Mouse (Mus musculus): ENCODE results near the gene Lrrc36. TPM values are rescaled to one million over a fixed set of nuclear protein-coding genes. Genes with fewer than 3 reads are reported as not detected.

Lrrc36 gene
- not detected for polyA plus RNA-seq (2017; shearing (Covaris generic))

GRCm38 (mm10) chr8:105413391-105413790 lies at the start of gene Lrrc36, which contains the start of gene Kctd19:
Gene Lrrc36, plus strand, starts transcription at chr8:105413571.
Gene Kctd19, minus strand, starts transcription at chr8:105413502.

GRCm38 (mm10) chr8:105373032-105373431 lies 40.3 kb upstream of the Lrrc36 start, which contains the start of gene Plekhg4:
Gene Plekhg4, plus strand, starts transcription at chr8:105373274.

DNA sequence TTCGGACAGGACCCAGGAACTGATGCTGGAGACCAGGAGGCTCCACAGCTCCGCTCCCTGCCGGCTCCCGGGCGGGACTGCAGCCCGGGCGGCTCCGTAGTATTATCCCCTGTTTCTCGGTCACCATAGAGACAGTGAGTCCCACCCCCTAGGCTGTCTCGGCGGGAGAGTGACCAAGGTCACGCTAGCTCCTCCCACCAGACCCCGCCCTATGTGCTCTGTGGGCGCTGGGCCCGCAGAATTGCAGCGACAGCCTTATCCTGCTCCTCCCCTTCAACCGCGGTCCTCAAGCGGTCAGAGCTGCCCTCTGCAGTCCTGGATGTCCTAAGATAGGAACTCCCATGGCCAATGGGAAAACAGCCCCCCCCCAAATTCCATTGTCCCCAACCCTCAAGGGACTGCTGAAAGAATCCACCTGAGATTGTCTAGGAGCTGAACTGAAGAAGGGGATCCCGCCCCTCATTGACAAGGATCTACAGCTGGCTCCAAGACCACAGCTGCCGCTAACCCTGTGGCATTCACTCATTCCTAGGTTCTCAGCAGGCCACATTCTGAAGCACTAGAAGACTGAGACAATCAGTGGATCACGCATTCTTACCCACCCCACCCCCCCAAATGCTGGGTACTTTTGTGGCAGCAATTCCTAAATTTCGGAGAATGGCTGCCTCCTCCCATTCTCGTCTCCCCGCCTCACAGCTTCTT lies 58.1 kb downstream of the Lrrc36 start, which contains the start of gene Tppp3:
Tppp3 (minus strand) TSS at position 213 of the 702 bp plus-strand sequence.

DNA sequence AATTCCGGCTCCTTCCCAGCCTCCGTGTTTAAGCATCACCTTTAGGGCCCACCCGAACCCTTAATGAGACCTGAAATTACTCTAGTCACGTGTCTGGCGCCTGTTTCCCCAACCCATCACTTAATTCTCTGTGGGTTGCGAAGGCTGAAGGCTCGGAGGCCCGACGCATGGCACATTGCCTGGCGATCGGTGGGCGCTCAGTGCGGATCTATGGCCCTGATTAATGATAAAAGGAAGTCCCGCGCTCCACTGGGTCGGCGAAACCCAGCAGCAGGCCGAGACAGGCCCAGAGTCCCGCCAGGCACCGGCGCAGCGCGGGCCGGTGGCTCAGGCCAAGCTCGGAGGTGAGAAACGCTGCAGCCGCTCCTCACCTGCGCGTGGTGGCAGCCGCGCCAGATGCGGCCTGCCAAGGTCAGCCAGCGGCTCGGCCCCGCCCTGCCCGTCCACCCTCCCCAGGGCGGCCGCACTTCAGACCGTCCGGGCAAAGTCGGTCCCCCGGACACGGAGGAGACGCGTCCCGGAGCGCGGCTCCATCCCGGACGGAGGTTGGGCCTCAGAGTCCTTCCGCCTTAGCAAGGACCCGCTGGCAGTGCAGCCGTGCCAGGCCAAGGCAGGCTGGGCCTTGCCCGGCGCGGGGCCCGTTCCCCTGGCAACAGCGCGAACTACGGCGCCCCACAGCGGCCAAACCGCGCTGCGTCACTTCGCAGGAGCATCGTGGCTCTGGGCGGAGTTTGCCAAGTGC lies 83.2 kb downstream of the Lrrc36 start, which contains the start of gene Zdhhc1:
Zdhhc1 (minus strand) TSS at position 464 of the 742 bp plus-strand sequence.

Other genes starting within 250 kb of the Lrrc36 start
- gene Cbfb, start 242.9 kb upstream of the Lrrc36 start, polyA plus RNA-seq (2017; shearing (Covaris generic)), result 89.9 TPM
- gene D230025D16Rik, start 188.4 kb upstream of the Lrrc36 start, polyA plus RNA-seq (2017; shearing (Covaris generic)), result 29.6 TPM
- 0.55 TPM for gene B3gnt9, start 158.4 kb upstream of the Lrrc36 start, polyA plus RNA-seq (2017; shearing (Covaris generic))
- gene Tradd, start 149.0 kb upstream of the Lrrc36 start, polyA plus RNA-seq (2017; shearing (Covaris generic)), result 40.0 TPM
- 9.9 TPM for gene Fbxl8, start 148.9 kb upstream of the Lrrc36 start, polyA plus RNA-seq (2017; shearing (Covaris generic))
- not detected for gene Hsf4, start 143.8 kb upstream of the Lrrc36 start, polyA plus RNA-seq (2017; shearing (Covaris generic))
- not detected for gene Nol3, start 137.4 kb upstream of the Lrrc36 start, polyA plus RNA-seq (2017; shearing (Covaris generic))
- 2.1 TPM for gene 4931428F04Rik, start 123.7 kb upstream of the Lrrc36 start, polyA plus RNA-seq (2017; shearing (Covaris generic))
- gene Exoc3l, start 117.5 kb upstream of the Lrrc36 start, polyA plus RNA-seq (2017; shearing (Covaris generic)), result 1.8 TPM
- gene E2f4, start 115.9 kb upstream of the Lrrc36 start, polyA plus RNA-seq (2017; shearing (Covaris generic)), result 112 TPM
- gene Elmo3, start 108.0 kb upstream of the Lrrc36 start, polyA plus RNA-seq (2017; shearing (Covaris generic)), result 4.2 TPM
- 1.9 TPM for gene Lrrc29, start 87.3 kb upstream of the Lrrc36 start, polyA plus RNA-seq (2017; shearing (Covaris generic))
- 62.3 TPM for gene Tmem208, start 87.2 kb upstream of the Lrrc36 start, polyA plus RNA-seq (2017; shearing (Covaris generic))
- gene Fhod1, start 65.6 kb upstream of the Lrrc36 start, polyA plus RNA-seq (2017; shearing (Covaris generic)), result 1.6 TPM
- gene Slc9a5, start 64.7 kb upstream of the Lrrc36 start, polyA plus RNA-seq (2017; shearing (Covaris generic)), result 0.11 TPM
- not detected for gene Plekhg4, start 40.3 kb upstream of the Lrrc36 start, polyA plus RNA-seq (2017; shearing (Covaris generic))
- gene Kctd19, start 69 bp upstream of the Lrrc36 start, polyA plus RNA-seq (2017; shearing (Covaris generic)), result not detected
- gene Tppp3, start 58.0 kb downstream of the Lrrc36 start, polyA plus RNA-seq (2017; shearing (Covaris generic)), result not detected
- 4.9 TPM for gene Zdhhc1, start 83.3 kb downstream of the Lrrc36 start, polyA plus RNA-seq (2017; shearing (Covaris generic))
- gene Hsd11b2, start 105.2 kb downstream of the Lrrc36 start, polyA plus RNA-seq (2017; shearing (Covaris generic)), result 0.19 TPM
- gene Atp6v0d1, start 152.5 kb downstream of the Lrrc36 start, polyA plus RNA-seq (2017; shearing (Covaris generic)), result 92.5 TPM
- gene Ripor1, start 191.7 kb downstream of the Lrrc36 start, polyA plus RNA-seq (2017; shearing (Covaris generic)), result 20.5 TPM
- 194 TPM for gene Ctcf, start 223.0 kb downstream of the Lrrc36 start, polyA plus RNA-seq (2017; shearing (Covaris generic))
- not detected for gene Agrp, start 223.8 kb downstream of the Lrrc36 start, polyA plus RNA-seq (2017; shearing (Covaris generic))